21 mouse cellular contexts compared by ENCODE assay signal in the genomic region with DNA sequence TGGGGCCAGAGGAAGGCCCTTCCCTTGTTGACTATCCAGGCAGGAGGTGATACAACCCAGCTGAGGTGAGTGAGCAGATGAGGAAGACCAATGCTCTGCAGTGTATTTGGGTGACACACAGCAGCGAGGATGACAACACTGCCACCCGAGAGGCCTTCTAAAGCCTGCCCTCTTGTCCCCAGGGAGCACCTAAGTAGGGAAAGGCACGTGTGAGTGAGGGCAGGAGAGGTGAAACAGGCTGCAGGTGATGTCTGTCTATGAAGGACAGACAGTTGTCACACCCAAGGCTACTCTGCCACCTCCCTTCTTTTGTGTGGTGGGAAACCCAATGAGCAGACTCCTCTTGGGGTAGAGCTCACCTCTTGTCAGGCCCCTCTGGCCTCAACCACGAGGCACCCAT. TPM values are rescaled to one million over a fixed set of nuclear protein-coding genes. Genes with fewer than 3 reads are reported as not detected.
"Had no signal": no experiment of that assay in that cellular context is flagged by ENCODE, and none has a peak within 500 bp of the region (broad histone marks: within the 10 kb centered on the region; RNA-seq: fewer than 3 reads in every experiment).

No protein-coding gene starts in this region.

- H3K4me2 ChIP-seq: liver, embryonic 11.5 days; liver, embryonic 15.5 days; midbrain, embryonic 13.5 days; neural tube, embryonic 12.5 days had no signal

- H3K9me3 ChIP-seq: liver, embryonic 15.5 days; midbrain, embryonic 13.5 days; neural tube, embryonic 12.5 days had no signal

- H3K27ac ChIP-seq: kidney, postnatal 0 days; liver, embryonic 15.5 days; macrophage; midbrain, embryonic 13.5 days; neural tube, embryonic 12.5 days had no signal

- H3K9ac ChIP-seq: liver, embryonic 15.5 days; midbrain, embryonic 13.5 days; neural tube, embryonic 12.5 days had no signal

- H3K36me3 ChIP-seq: liver, embryonic 15.5 days; midbrain, embryonic 13.5 days; neural tube, embryonic 12.5 days had no signal

- H3K4me1 ChIP-seq: liver, embryonic 15.5 days had no signal

- H3K27me3 ChIP-seq: liver, embryonic 15.5 days; midbrain, embryonic 13.5 days; neural tube, embryonic 12.5 days had no signal

- DNase-seq: kidney, adult 11 months; kidney, adult 9 months; kidney, postnatal 36 days; left cerebral cortex, postnatal 4 days; lung, adult 2 months; lung, postnatal 10 days; spleen, adult 18-20 months; thymus, adult 2 months; thymus, postnatal 25 days had no signal

- H3K4me3 ChIP-seq: liver, embryonic 15.5 days; megakaryocyte, embryonic 14.5 days; midbrain, embryonic 13.5 days; neural tube, embryonic 12.5 days had no signal

- ATAC-seq: midbrain, embryonic 13.5 days had no signal

RNA-seq across cellular contexts. Expression of gene Prss38, which starts 14.2 kb away (rescaled TPM):
- total RNA-seq: layer of hippocampus, adult 18-20 months; left cerebral cortex, adult 18-20 months; left cerebral cortex, postnatal 10 days; left cerebral cortex, postnatal 4 days; monocyte, adult 5-6 weeks; neutrophil, adult 5-6 weeks had no signal
- polyA plus RNA-seq: kidney, postnatal 0 days; liver, embryonic 11.5 days; liver, embryonic 15.5 days; lung, adult 2 months; midbrain, embryonic 13.5 days; neural tube, embryonic 12.5 days; thymus, adult 2 months had no signal
